Mouse (Mus musculus) cerebellum, adult 2 months (tissue): ENCODE measurements at regions not wholly inside any gene's neighbourhood (a gene's known extent, or its start where the extent isn't known, plus 50 kb on each side); places are given as distances from the start of the nearest gene placed in this dataset.
"Not testable (repeated sequence)": the region's sequence is repeated elsewhere in the genome, so short reads cannot be mapped to it uniquely, and the experiment has no call there.

ENCODE experiments used
- DNase-seq, 2 experiments: peaks; one replicate each; pipeline ENCODE4 v3.0.0; 2021
- H3K27ac ChIP-seq: fragments of 200-500 bp; 2 replicates; pipeline ENCODE4 v1.5.1; 2012; ENCODE audit warnings: low read length, control low read depth, inconsistent platforms; ENCODE audit not compliant: insufficient read depth
- H3K27me3 ChIP-seq: fragments of 200-500 bp; 2 replicates; pipeline ENCODE4 v1.6.1; 2012; ENCODE audit warnings: inconsistent platforms, mild to moderate bottlenecking, low read length, moderate library complexity; ENCODE audit not compliant: control insufficient read depth, insufficient read depth
- H3K4me1 ChIP-seq: fragments of 200-500 bp; 2 replicates; pipeline ENCODE4 v1.6.1; 2011; ENCODE audit warnings: low read length; ENCODE audit not compliant: control insufficient read depth, insufficient read depth
- H3K4me3 ChIP-seq: fragments of 200-500 bp; replicated peaks from 2 replicates; pipeline ENCODE3; 2011; ENCODE audit warnings: mild to moderate bottlenecking, low read depth, low read length, control low read depth; ENCODE audit not compliant: insufficient read depth
- CTCF ChIP-seq: fragments of 200-500 bp; IDR thresholded peaks from 2 replicates; pipeline ENCODE4 v1.5.1; 2011; ENCODE audit warnings: low read depth, mild to moderate bottlenecking, control low read depth, low read length, moderate library complexity, borderline replicate concordance; ENCODE audit not compliant: insufficient read depth
- POLR2A ChIP-seq: fragments of 200-500 bp; IDR thresholded peaks from 2 replicates; pipeline ENCODE4 v1.6.1; 2011; ENCODE audit warnings: low read length, control low read depth, borderline replicate concordance; ENCODE audit not compliant: insufficient read depth
- WGBS: fragments of 180-500 bp; shearing (Covaris S2); methylation state at CpG from one replicate; pipeline ENCODE4 v1.1.7; 2018; 5-methylcytosine and 5-hydroxymethylcytosine counted together

DNA sequence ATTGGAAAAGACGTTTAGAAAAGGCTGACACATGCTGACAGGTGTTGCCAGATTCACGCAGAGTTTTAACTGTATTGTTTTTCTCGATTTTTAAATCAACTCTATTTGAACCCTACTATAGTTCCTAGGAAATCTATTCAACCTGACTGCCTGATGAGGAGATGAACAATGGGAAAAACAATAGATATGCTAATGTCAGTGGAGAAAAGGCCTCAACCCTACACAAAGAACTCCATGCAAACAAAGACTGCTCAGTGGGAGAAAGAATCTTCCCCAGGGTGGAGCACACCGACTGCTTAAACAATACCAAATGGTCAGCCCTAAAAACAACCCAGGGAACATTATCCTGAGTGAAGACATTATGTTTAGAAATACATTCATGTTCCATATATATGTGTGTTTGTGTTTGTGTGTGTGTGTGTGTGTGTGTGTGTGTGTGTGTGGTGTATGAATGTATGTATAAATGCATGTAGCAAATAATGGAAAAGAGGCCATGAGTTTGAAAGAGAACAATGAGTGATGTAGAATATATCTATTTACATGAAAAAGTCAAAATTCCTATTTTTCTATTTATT, 204.1 kb upstream of the Zfp804a start:
- no peak for DNase-seq
- TF ChIP-seq POLR2A (no peak), CTCF (no peak)
- Histone ChIP-seq H3K4me3 (no peak overlapping the region), H3K27ac (no peak overlapping the region), H3K4me1 (no peaks in the 10 kb centered on the region), H3K27me3 (no peaks in the 10 kb centered on the region)
- WGBS = 15% methylated on average over 4 of the region's 4 CpGs

DNA sequence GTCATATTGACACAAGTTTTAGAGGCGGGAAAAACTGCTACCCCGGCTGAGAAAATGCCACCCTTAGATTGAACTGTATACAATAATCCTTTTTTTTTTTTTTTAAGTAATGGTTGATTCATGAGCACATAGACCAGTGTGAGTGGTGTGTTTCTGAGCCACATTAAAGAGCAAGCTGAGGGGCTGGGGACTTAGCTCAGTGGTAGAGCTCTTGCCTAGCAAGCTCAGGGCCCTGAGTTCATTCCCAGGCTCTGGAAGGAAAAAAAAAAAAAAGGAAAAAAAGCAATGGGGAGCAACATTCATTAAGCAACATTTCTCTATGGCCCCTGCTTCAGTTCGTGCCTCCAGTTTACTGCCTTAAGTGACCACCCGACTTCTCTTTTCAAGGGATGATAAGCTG, 203.1 kb upstream of the Zfp804a start:
- no peak for DNase-seq
- H3K4me3 ChIP-seq = no peak overlapping the region
- H3K4me1 ChIP-seq = no peaks in the 10 kb centered on the region
- TF ChIP-seq CTCF = no peak
- TF ChIP-seq POLR2A = no peak
- no peaks in the 10 kb centered on the region for H3K27me3 ChIP-seq
- 49% methylated on average over 4 of the region's 4 CpGs for WGBS
- H3K27ac ChIP-seq = no peak overlapping the region

DNA sequence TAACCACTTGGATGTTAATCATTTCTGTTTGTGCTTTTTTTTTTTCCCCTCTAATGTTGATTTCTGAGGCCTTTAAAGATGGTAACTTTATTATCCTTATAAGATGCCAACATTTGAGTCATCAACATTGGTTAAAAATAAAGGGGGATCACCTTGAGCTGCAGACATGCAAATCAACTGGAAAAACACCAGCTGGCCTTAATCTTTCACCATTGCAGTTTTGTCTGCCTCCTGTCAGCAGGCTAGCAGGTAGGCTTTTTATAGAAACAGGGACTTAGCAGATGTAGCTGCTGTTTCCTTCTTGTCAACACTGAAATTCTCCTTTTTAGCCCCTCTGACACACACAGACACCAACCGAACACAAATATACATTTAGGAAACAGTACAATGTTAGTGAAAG, 167.6 kb upstream of the Zfp804a start:
- H3K27me3 ChIP-seq = no peaks in the 10 kb centered on the region
- 86% methylated on average over 1 of the region's 1 CpGs for WGBS
- no peak overlapping the region for H3K27ac ChIP-seq
- DNase-seq = peak in 1 of 2 experiments; percentile 4
- H3K4me1 ChIP-seq = no peaks in the 10 kb centered on the region
- TF ChIP-seq POLR2A (no peak), CTCF (no peak)
- H3K4me3 ChIP-seq = no peak overlapping the region

DNA sequence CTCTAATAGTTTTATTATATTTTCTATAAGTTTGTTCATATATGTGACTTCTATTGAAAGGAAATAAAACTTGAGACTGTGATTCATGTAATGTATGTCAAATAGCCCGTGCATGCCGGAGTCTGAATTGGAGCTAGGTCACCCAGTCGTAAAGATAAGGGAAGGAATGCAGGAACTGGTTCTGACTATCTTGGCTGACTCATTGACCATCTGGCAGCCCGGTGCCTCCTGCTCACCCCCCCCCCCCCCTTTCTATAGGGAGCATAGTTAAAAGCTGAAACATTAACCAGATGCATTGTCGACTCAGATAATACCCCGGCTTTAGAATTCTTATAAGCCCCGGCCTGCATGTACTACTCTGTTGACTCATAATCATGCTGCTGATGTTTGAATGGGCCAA, 160.5 kb upstream of the Zfp804a start:
- DNase-seq, H3K27ac ChIP-seq, H3K4me3 ChIP-seq, H3K4me1 ChIP-seq, H3K27me3 ChIP-seq: not testable (repeated sequence)
- WGBS = 36% methylated on average over 7 of the region's 7 CpGs

DNA sequence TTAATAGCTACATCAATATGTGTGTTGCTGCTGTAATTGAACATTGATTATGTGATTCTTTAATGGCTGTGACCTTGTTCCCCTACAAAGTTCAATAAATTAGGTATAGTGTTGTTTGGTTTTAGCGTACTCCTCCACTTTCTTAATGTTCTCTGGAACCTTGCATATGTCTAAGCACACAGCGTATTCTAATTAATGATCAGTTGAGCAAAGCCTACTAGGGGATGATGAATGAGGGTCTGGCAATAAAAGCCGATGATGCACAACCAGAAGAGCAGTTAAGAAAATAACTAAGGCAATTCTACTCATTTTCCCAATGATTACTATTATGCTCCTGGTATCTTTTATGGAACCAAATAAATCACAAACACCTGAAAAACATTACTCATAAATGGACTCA, 113.7 kb upstream of the Zfp804a start:
- DNase-seq = no peak
- no peak for TF ChIP-seq CTCF
- TF ChIP-seq POLR2A = no peak
- Histone ChIP-seq H3K4me1 (no peaks in the 10 kb centered on the region), H3K27me3 (no peaks in the 10 kb centered on the region), H3K27ac (no peak overlapping the region), H3K4me3 (no peak overlapping the region)
- WGBS = 97% methylated on average over 3 of the region's 3 CpGs
